Mouse (Mus musculus): Measurements from ENCODE around the gene Prcc. TPM values are rescaled to one million over a fixed set of nuclear protein-coding genes. Genes with fewer than 3 reads are reported as not detected.
"Not testable (repeated sequence)": the region's sequence is repeated elsewhere in the genome, so short reads cannot be mapped to it uniquely, and the experiment has no call there.

Prcc gene
- polyA plus RNA-seq, 1 experiment from 2014 or later = 14.7 TPM

DNA sequence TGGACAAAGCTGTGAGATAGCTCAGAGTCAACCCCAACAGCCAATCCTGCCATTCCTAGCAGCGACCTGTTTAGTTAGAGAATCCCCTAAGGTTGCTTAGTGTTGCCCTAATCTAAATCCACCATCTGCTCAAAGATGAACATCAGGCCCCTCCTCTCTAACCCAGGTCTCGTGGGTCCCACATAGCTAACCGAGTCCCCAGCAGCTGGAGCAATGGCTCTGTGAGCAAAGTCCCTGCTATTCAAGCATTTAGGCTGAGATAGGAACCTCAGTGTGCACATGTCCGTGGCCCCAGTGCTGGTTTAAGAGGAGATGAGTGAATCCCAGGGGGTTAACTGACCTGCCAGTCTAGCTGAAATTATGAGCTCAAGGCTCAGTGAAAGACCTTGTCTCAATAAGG lies 39.2 kb downstream of the Prcc start:
- Histone ChIP-seq H3K9ac (ENCODE audit: low read length) (no peak overlapping the region), H3K4me1 (replicated peaks; ENCODE audit: control insufficient read depth, insufficient read depth, low read length) (no peaks in the 10 kb centered on the region), H3K4me3 (ENCODE audit: low read depth, low read length) (no peak overlapping the region), H3K36me3 (ENCODE audit: control insufficient read depth, insufficient read depth, low read length) (no peaks in the 10 kb centered on the region), H3K27ac (ENCODE audit: low read depth) (no peak overlapping the region), H3K4me2 (ENCODE audit: low read length) (no peak overlapping the region), H3K9me3 (ENCODE audit: control insufficient read depth, low read length) (no peaks in the 10 kb centered on the region), H3K27me3 (replicated peaks; ENCODE audit: control insufficient read depth, insufficient read depth, low read length) (no peaks in the 10 kb centered on the region)
- ATAC-seq (replicated peaks; ENCODE audit: low FRiP score, low TSS enrichment, low read depth) (no peak), DNase-seq (ENCODE audit: low spot score) (no peak)
- WGBS = 69% methylated on average over 4 of the region's 4 CpGs

DNA sequence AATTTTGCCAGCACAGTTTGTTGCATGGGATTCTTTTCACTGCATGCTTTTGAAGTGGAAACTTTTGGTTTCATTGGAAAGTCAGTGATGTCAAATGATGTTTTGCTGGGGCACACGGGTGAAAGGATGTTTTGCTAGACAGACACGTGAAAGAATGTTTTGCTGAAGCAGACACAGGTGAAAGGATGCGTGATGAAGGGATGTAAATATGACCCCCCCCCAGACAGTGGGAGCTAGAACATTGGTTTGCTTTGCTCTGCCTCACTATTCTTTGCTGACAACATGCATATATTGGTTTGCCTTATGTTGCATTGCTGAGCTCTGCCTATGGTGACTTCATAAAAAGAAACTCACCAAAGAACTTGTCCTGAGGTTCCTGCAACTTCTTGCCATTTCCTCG lies 40.4 kb downstream of the Prcc start:
- H3K4me3 ChIP-seq (ENCODE audit: low read depth, low read length) = no peak overlapping the region
- H3K9ac ChIP-seq (ENCODE audit: low read length) = no peak overlapping the region
- DNase-seq (ENCODE audit: low spot score) = no peak
- H3K9me3 ChIP-seq (ENCODE audit: control insufficient read depth, low read length) = no peaks in the 10 kb centered on the region
- H3K36me3 ChIP-seq (ENCODE audit: control insufficient read depth, insufficient read depth, low read length) = no peaks in the 10 kb centered on the region
- no peak overlapping the region for H3K4me2 ChIP-seq (ENCODE audit: low read length)
- no peaks in the 10 kb centered on the region for H3K27me3 ChIP-seq (replicated peaks; ENCODE audit: control insufficient read depth, insufficient read depth, low read length)
- WGBS = 78% methylated on average over 4 of the region's 4 CpGs
- H3K4me1 ChIP-seq (replicated peaks; ENCODE audit: control insufficient read depth, insufficient read depth, low read length) = no peaks in the 10 kb centered on the region
- no peak for ATAC-seq (replicated peaks; ENCODE audit: low FRiP score, low TSS enrichment, low read depth)
- no peak overlapping the region for H3K27ac ChIP-seq (ENCODE audit: low read depth)

DNA sequence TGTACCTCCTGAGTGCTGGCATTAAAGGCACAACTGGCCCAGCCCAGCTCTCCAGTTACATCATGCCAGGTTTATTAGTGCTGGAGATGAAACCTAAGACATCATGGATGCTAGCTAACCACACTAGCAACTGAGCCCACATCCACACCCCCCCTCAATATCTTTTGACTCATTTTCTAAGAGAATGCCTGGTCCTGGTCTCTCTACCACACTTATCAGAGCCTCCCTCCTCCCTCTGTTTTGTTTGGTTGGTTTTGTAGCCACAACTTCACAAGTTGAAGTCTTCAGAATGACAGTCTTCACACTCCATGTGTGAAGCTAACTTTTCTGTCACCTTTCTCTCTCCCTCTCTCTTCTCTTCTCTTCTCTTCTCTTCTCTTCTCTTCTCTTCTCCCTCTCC lies 44.5 kb downstream of the Prcc start:
- no peak overlapping the region for H3K27ac ChIP-seq (ENCODE audit: low read depth)
- H3K4me3 ChIP-seq (ENCODE audit: low read depth, low read length) = no peak overlapping the region
- DNase-seq (ENCODE audit: low spot score) (no peak), ATAC-seq (replicated peaks; ENCODE audit: low FRiP score, low TSS enrichment, low read depth) (no peak)
- H3K36me3 ChIP-seq (ENCODE audit: control insufficient read depth, insufficient read depth, low read length) = no peaks in the 10 kb centered on the region
- no peaks in the 10 kb centered on the region for H3K9me3 ChIP-seq (ENCODE audit: control insufficient read depth, low read length)
- no peaks in the 10 kb centered on the region for H3K27me3 ChIP-seq (replicated peaks; ENCODE audit: control insufficient read depth, insufficient read depth, low read length)
- H3K4me1 ChIP-seq (replicated peaks; ENCODE audit: control insufficient read depth, insufficient read depth, low read length) = no peaks in the 10 kb centered on the region
- H3K4me2 ChIP-seq (ENCODE audit: low read length) = no peak overlapping the region
- H3K9ac ChIP-seq (ENCODE audit: low read length) = no peak overlapping the region

DNA sequence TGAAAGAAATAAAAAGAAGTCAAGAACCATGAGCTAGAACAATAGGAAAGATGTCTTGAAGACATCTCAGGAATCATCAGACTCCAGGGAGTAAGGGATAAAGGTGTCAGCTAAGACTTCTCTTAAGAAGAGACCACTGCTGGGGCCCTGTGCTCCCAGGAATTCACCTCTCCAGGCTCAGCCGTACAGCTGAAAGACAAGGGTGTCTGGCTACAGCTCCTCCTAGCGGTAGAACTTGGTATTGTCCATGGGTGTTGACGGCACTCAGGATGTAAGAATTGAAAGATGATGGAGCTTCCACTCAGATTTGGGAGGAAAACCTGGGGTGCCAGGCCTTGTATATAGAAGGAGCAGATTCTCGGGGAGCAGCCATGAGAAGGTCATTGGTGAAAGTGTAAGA lies 46.8 kb downstream of the Prcc start:
- Histone ChIP-seq H3K36me3 (ENCODE audit: control insufficient read depth, insufficient read depth, low read length) (no peaks in the 10 kb centered on the region), H3K4me1 (replicated peaks; ENCODE audit: control insufficient read depth, insufficient read depth, low read length) (no peaks in the 10 kb centered on the region), H3K4me2 (ENCODE audit: low read length) (no peak overlapping the region), H3K27me3 (replicated peaks; ENCODE audit: control insufficient read depth, insufficient read depth, low read length) (no peaks in the 10 kb centered on the region), H3K9me3 (ENCODE audit: control insufficient read depth, low read length) (no peaks in the 10 kb centered on the region), H3K9ac (ENCODE audit: low read length) (no peak overlapping the region), H3K27ac (ENCODE audit: low read depth) (no peak overlapping the region), H3K4me3 (ENCODE audit: low read depth, low read length) (no peak overlapping the region)
- ATAC-seq (replicated peaks; ENCODE audit: low FRiP score, low TSS enrichment, low read depth) (0 out of 2 replicates have a peak, but pooled peaks have one; percentile 47), DNase-seq (ENCODE audit: low spot score) (peak; percentile 92)
- 2% methylated on average over 4 of the region's 4 CpGs for WGBS

DNA sequence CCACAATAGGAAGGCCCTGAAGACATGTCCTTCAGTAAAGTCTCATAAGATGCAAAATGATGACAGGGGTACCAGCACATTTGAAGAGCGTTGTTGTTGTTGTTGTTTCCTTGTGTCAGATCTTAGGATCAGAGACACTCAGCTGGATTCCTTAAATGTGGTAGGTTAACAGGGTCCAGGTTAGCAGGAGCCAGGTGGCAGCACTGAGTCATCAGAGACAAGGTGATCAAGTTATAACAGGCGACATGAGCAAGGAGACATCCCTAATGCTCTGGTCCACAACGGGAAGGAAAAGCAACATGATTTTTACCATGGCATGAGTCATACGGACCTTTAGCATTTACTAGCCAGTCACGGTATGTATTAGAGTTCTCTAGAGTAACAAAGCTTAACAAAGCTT lies 51.9 kb downstream of the Prcc start:
- Histone ChIP-seq H3K27me3 (replicated peaks; ENCODE audit: control insufficient read depth, insufficient read depth, low read length) (no peaks in the 10 kb centered on the region), H3K9ac (ENCODE audit: low read length) (no peak overlapping the region), H3K4me1 (replicated peaks; ENCODE audit: control insufficient read depth, insufficient read depth, low read length) (no peaks in the 10 kb centered on the region), H3K36me3 (ENCODE audit: control insufficient read depth, insufficient read depth, low read length) (no peaks in the 10 kb centered on the region), H3K27ac (ENCODE audit: low read depth) (no peak overlapping the region), H3K4me3 (ENCODE audit: low read depth, low read length) (no peak overlapping the region), H3K4me2 (ENCODE audit: low read length) (no peak overlapping the region), H3K9me3 (ENCODE audit: control insufficient read depth, low read length) (no peaks in the 10 kb centered on the region)
- ATAC-seq (replicated peaks; ENCODE audit: low FRiP score, low TSS enrichment, low read depth) = no peak
- 62% methylated on average over 5 of the region's 5 CpGs for WGBS
- no peak for DNase-seq (ENCODE audit: low spot score)

DNA sequence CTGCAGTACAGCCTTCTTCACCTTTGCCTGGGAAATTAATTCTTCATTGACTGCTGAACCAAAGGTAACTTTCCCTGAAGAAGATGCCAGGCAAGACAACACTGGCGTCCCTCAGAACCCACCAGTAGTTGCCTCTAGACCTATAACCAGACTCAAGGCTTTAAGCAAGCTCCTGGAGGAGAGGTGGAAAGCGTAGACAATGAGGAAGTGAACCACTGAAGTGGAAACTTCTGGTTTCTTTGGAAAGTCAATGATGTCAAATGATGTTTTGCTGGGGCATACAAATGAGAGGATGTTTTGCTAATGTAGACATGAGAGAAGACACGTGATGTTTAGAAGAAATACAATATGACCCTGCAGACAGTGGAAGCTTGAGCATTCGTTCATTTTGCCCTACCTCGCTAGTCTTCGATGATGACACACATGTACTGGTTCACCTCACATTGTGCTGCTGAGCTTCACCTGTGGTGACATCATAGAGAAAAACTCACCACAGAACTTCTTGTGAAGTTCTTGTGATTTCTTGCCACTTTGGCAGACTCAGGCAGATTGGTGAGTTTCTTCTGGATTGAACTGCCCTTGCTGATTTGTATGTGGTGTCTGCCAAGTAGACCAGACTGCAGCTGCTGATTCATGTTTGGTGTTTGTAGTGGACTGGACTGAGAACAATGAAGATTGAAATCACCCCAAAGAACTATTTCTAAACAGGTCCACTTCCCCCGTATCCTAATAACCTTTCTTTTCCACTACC lies 53.1 kb downstream of the Prcc start:
- H3K4me3 ChIP-seq (ENCODE audit: low read depth, low read length) = no peak overlapping the region
- ATAC-seq (replicated peaks; ENCODE audit: low FRiP score, low TSS enrichment, low read depth) = no peak
- DNase-seq (ENCODE audit: low spot score) = no peak
- H3K27me3 ChIP-seq (replicated peaks; ENCODE audit: control insufficient read depth, insufficient read depth, low read length) = no peaks in the 10 kb centered on the region
- H3K36me3 ChIP-seq (ENCODE audit: control insufficient read depth, insufficient read depth, low read length) = no peaks in the 10 kb centered on the region
- H3K27ac ChIP-seq (ENCODE audit: low read depth) = no peak overlapping the region
- H3K4me2 ChIP-seq (ENCODE audit: low read length) = no peak overlapping the region
- no peaks in the 10 kb centered on the region for H3K9me3 ChIP-seq (ENCODE audit: control insufficient read depth, low read length)
- H3K4me1 ChIP-seq (replicated peaks; ENCODE audit: control insufficient read depth, insufficient read depth, low read length) = no peaks in the 10 kb centered on the region
- 81% methylated on average over 7 of the region's 7 CpGs for WGBS
- H3K9ac ChIP-seq (ENCODE audit: low read length) = no peak overlapping the region

DNA sequence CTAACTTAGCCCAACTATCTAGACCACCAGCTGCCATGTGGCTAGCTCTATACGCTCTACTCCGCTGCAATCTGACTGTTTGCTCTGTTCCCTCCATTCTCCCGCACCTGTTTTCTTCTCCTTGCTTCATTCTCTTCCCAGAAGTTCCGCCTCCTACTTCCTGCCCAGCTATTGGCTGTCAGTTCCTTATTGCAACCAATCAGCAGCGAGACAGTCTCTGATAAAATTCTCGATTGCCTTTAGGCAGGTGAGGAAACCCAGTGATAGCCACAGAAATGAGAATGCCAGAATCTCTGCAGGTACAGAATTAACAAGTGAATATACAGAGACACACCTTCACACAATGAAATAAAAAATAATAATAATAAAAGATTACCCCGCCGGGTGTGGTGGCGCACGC lies 56.4 kb downstream of the Prcc start:
- ATAC-seq (replicated peaks; ENCODE audit: low FRiP score, low TSS enrichment, low read depth) (no peak), DNase-seq (ENCODE audit: low spot score) (no peak)
- Histone ChIP-seq H3K4me1 (replicated peaks; ENCODE audit: control insufficient read depth, insufficient read depth, low read length) (no peaks in the 10 kb centered on the region), H3K4me2 (ENCODE audit: low read length) (no peak overlapping the region), H3K36me3 (ENCODE audit: control insufficient read depth, insufficient read depth, low read length) (no peaks in the 10 kb centered on the region), H3K27ac (ENCODE audit: low read depth) (no peak overlapping the region), H3K4me3 (ENCODE audit: low read depth, low read length) (no peak overlapping the region), H3K9ac (ENCODE audit: low read length) (no peak overlapping the region), H3K27me3 (replicated peaks; ENCODE audit: control insufficient read depth, insufficient read depth, low read length) (no peaks in the 10 kb centered on the region), H3K9me3 (ENCODE audit: control insufficient read depth, low read length) (no peaks in the 10 kb centered on the region)
- 41% methylated on average over 10 of the region's 10 CpGs for whole genome bisulfite sequencing

DNA sequence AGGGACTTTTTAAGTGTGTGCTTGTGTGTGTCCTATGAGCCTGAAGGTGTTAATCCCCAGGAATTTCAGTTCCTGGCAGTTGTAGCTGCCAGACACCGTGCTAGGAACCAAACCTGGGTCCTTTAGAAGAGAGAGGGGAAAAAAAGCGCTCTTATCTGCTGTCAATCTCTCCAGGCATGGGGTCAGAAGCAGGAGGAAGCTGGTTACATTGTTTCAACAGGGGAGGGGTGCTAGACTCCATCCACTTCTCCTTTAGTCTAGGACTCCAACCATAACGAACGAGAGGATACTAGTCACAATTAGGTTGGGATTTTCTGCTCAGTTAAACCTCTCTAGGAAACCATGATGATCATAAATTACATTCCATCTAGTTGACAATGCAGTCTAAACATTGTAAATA lies 57.0 kb downstream of the Prcc start:
- H3K27ac ChIP-seq (ENCODE audit: low read depth) = no peak overlapping the region
- no peaks in the 10 kb centered on the region for H3K36me3 ChIP-seq (ENCODE audit: control insufficient read depth, insufficient read depth, low read length)
- no peak overlapping the region for H3K4me3 ChIP-seq (ENCODE audit: low read depth, low read length)
- H3K9me3 ChIP-seq (ENCODE audit: control insufficient read depth, low read length) = no peaks in the 10 kb centered on the region
- H3K9ac ChIP-seq (ENCODE audit: low read length) = no peak overlapping the region
- no peaks in the 10 kb centered on the region for H3K4me1 ChIP-seq (replicated peaks; ENCODE audit: control insufficient read depth, insufficient read depth, low read length)
- no peak for DNase-seq (ENCODE audit: low spot score)
- no peaks in the 10 kb centered on the region for H3K27me3 ChIP-seq (replicated peaks; ENCODE audit: control insufficient read depth, insufficient read depth, low read length)
- ATAC-seq (replicated peaks; ENCODE audit: low FRiP score, low TSS enrichment, low read depth) = no peak
- WGBS = 53% methylated on average over 4 of the region's 4 CpGs
- no peak overlapping the region for H3K4me2 ChIP-seq (ENCODE audit: low read length)

DNA sequence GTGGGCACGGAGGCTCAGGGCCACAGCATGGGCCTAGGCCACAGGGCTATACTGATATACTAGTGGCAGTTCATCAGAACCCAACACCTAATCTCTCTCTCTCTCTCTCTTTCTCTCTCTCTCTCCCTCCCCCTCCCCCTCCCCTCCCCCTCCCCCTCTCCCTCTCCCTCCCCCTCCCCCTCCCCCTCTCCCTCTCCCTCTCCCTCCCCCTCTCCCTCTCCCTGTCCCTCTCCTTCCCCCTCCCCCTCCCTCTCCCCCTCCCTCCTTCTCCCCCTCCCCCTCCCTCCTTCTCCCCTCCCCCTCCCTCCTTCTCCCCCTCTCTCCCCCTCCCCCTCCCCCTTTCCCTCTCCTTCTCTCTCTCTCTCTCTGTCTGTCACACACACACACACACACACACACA lies 61.2 kb downstream of the Prcc start, which contains the start of gene Pear1:
Gene Pear1 (minus strand): TSS at position 101 of the 400 bp plus-strand sequence.
- ATAC-seq (replicated peaks; ENCODE audit: low FRiP score, low TSS enrichment, low read depth); DNase-seq (ENCODE audit: low spot score); H3K4me3 ChIP-seq (ENCODE audit: low read depth, low read length); H3K9ac ChIP-seq (ENCODE audit: low read length); H3K36me3 ChIP-seq (ENCODE audit: control insufficient read depth, insufficient read depth, low read length); H3K27ac ChIP-seq (ENCODE audit: low read depth); H3K4me2 ChIP-seq (ENCODE audit: low read length); H3K9me3 ChIP-seq (ENCODE audit: control insufficient read depth, low read length); H3K27me3 ChIP-seq (replicated peaks; ENCODE audit: control insufficient read depth, insufficient read depth, low read length); H3K4me1 ChIP-seq (replicated peaks; ENCODE audit: control insufficient read depth, insufficient read depth, low read length): not testable (repeated sequence)
- 87% methylated on average over 1 of the region's 1 CpGs for WGBS
